Mouse (Mus musculus) induced T-regulatory cell, adult 2 months (primary cell): ENCODE measurements around the gene 1500011B03Rik.

Experiments
- DNase-seq: peaks from one replicate; pipeline ENCODE4 v3.0.0-alpha.2; 2012; ENCODE audit warnings: low read depth

The 1500011B03Rik gene

DNA sequence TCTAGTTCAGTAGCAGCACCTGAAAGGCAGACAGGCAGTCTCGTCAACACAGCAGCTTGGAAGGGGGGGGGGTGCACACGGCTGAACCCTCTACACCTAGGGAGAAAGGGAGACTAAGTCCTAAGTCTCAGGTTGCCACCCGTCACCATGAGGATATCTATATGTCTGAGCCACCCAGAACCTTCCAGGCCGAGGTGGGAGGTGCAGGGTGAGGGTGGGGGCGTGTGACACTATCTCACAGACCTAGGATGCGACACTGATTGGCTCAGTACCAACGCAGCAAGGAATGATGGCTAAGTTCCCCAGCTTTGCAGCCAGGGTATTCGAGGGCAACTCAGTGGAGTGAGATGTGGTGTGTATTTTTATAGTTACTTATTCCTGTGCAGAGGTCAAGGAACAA is 14.9 kb downstream of the 1500011B03Rik start:
- DNase-seq: no peak

DNA sequence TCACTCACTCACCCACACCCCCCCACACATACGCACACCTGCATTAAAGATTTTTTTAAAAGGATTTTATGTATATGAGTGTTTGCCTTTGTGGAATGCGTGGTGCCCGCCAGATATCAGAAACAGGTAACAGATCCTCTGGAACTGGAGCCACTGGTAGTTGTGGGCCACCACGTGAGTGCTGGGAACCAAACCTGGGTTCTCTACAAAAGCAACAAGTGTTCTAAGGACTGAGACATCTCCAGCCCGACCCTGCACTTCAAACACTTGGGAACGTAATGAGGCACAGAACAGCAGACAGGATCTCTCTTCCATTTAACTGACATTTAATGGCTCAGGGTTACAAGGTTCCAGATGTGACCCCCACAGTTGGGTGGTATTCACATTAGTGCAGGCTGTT is 15.4 kb downstream of the 1500011B03Rik start:
- no peak for DNase-seq

DNA sequence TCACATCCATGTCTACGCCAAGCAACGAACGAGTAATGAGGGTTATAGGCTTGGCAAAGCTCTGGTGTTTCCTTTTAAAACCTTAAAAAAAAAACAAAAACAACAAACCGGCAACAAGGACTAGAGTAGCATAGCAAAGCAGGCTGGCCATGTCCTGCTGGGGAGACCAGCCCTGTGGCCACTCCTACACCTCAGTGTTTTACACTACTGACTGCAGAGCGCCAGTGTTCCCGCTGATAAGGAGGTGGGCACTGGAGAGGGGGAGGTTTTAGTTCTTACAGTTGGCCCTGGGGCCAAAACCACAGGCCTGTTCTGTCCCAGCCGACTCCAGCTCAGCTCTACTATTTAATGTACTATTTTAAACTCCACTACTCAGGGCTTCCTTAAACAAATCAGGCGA is 15.8 kb downstream of the 1500011B03Rik start:
- DNase-seq: no peak

DNA sequence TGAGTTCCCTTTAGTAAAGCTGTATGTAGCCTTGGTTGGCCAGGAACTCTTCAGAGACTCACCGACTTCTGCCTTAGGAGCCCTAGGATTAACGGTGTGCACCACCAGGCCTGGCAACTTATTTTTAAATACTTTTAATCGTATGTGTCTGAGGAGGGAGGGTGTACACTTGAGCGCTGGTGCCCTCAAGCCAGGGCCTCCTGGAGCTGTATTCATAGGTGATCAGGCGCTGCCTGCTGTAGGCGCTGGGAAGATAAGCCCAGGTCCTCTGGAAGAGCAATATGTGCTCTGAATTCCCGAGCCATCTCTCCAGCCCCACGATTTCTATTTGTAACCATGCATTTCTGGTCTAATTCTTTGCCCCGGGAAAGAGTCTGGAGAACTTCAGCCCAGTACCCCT is 16.2 kb downstream of the 1500011B03Rik start:
- DNase-seq: no peak

DNA sequence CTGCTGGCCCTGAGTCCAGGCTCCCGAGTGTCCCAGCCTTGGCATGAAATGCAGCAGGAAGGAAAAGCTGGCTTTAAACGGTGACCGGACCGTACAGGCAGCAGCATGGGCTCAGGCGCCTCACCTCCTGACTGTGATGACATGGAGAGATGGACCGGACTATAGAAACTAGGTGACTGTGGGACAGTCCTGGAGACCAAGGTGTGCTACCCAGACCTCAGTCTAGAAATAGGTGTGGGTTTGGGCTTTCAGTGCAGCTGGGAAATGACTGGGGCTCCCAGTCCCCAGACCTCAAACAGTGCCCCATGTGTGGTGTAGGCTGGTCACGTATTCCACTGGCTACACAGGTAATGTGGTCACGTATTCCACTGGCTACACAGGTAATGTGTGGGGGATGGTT is 16.6 kb downstream of the 1500011B03Rik start:
- no peak for DNase-seq

DNA sequence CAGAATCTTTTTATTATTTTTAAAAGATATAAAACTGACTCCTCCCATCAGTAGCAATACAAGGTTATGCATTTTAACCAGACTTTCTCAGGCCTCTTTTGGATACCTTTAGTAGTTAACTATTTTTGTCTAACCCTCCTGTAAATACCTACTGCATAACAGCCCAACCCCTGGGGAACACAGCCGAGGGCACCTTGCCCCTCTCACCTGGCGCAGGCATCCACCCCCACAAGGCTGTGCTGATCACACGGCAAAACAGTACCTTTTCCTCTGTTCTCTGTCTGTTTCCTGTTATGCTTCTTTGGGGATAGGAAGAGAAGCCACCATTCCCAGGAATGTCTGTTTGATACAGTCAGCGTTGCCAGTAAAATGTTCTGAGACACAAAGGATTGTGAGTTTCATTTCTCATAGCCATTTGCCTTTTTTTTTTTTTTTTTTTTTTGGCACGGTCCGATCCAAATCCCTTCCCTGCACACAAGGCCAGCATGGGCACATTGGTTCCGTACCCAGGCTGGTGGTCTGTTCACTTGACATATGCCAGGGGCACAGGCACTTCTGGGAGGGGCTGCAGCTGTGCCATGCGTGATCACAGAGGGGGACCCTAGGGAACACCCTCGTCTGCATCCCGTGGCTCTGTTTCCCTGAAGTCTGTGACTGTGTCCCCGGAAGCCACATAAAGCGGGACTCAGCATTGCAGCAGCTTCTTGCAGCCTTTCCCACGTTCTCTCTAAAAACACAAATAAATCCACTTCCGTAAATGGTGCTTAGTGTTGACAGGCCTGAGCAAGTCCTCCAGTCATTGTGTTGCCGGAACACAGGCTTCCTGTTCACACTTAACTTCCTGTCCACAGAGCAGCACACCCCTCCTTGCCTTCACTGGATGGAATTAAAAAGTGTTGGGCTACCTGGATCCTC is 17.6 kb downstream of the 1500011B03Rik start:
- peak; percentile 78 for DNase-seq

DNA sequence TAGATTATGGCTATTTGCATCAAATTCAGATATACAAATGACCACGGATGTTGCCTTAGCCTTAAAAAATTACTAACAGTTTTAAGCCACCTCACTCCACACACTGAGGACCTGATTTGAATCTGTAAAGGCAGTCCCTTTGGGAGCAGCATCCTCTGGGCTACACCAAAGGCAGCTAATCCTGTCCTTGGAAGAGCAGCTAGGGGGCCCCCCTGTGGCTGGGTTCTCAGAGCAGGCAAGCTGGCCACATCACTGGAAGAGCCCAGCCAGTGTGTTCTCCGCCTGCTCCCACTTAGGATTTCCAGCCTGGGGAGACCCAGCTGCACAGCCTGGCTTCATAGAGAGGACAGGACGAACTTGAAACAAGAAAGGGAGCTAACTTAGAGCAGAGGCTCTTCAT is 18.3 kb downstream of the 1500011B03Rik start:
- peak; percentile 32 for DNase-seq

DNA sequence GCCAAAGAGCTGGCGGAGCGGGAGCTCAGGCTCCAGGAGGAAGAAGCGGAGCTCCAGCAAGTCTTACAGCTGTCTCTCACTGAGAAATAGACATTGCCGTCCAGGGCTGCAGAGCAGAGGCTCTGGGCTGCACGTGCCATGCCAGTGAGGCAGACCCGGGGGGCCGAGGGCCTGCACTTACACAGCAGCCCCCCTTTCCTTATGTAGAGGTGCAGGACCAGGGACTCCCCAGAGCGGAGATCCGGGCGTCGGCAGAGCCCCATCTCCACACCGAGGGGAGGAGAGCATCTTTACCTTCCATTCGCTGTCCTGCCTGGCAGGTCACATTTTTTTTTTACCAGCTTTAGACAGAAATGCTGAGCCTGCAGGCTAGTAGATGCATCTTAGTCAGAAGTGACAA is 18.9 kb downstream of the 1500011B03Rik start:
- no peak for DNase-seq

DNA sequence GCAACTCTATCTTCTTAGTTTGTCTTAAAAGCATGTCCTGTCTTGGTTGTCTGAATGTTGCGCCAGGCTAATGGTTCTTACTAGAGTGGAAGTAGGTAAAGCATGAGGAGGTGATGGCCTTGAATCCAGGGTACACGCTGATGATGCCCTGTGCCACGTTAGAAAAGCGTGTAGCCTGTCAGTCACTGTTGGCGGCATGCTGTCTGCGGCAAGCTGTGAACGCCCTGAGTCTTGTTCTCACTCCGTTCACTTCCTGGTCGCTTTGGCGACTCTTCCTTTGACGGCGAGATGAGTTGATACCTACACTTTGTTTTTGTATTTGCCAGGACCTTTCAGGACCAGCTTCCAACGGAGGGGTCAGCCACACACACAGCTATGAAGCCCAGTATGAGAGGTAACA is 20.0 kb downstream of the 1500011B03Rik start:
- no peak for DNase-seq

DNA sequence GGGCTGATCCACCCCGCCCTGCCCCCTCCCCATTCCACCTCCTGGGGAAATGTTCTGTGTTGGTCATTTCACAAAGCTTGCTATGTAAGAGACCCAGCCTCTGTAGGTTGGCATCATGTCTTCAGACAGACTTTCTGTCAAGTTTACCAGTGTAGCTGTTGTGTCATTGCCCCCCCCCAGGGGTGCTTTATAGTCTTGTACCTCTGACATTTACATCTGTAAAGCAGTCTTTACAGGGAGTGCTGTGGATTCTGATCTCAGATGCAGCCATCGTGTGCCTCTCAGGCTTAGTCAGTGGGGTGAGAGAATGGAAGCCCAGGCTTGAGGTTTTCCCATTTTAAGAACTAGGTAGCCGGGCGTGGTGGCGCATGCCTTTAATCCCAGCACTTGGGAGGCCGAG is 21.4 kb downstream of the 1500011B03Rik start:
- no peak for DNase-seq

DNA sequence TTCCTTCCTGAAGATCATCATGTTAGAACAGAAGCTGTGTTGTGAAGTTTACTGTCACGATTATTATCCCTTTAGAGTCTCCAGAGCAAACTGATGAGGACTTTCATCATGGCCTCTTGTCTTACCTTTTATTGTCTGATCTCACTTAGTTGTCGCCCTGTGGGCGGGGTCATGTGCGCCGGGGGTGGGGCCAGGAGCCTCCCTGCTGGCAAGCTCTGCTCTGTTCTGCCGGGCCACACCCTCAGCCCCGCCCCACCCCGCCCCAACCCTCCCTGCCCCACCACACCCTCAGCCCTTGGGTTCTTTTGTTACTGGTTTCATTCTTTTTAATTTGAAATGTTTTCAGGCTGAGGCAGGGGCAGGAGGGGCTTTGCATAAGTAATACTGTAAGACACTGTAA is 22.2 kb downstream of the 1500011B03Rik start:
- peak; percentile 74 for DNase-seq

DNA sequence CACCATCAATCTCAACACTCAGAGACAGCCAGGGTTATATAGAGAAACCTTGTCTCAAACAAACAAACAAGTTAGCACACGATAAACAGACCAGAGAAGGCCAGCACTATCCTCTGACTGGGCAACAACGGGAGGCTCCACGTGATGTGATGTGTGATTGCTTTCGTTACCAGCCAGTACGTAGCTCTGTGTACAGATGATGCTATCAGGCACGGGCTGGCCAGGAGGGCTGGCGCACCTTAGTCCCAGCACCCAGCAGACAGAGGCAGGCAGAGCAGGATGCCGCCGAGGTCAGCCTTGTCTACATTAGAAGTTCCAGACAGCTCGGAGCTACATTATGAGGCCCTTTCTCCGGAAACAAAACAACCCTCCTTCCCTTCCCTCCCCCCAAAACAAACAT is 23.4 kb downstream of the 1500011B03Rik start:
- no peak for DNase-seq

DNA sequence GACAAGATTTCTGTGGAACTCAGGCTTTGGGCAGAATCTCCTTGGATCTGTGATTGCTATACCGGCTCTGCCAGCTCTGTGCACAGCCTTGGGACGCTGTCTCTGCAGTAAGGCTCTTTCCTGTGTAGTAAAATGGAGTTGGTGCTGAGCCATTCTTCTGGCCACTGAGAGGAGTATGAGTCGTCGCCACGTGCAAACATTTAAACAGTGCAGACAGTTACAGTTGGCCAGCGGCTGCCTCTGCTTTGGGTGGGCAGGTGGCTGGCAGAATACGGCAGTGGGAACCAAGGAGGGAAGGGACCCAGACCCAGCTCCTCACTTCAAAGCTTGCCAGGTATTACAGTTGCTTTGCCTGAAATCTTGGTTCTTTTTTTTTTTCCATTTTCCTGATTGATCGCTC is 26.0 kb downstream of the 1500011B03Rik start:
- DNase-seq: no peak

DNA sequence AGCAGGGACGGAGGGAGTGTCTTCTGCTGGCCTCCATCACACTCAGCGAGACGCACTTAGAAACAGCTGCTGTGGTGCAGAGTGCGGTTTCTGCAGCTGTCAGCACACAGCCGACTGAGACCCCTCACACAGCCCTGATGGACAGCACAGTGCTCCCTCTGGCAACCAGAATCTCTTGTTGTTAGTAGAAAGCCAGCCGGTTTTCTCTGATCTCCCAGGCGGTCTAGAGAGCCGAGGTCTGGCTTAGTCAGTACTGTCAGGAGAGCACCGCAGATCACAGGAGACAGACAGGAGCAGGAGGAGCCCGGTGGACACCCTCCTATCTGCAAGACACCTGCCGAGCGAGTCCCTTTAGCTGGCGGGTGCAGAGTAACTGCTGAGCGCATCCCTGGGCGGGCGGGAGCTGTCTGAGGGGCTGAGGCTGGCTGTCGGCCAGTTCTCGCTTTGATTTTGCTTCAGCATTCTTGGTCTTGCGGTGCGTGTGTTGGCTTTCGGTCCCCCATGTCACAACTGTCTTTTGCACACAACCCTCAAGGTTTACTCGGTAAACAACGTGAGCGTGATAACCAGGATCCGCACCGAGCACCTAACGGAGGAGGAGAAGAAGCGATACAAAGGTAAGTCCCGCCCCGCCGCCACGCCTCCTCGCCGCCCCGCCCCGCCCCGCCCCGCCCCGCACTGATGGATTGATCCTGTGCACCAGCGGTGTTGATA is 26.8 kb downstream of the 1500011B03Rik start:
- DNase-seq: no peak

DNA sequence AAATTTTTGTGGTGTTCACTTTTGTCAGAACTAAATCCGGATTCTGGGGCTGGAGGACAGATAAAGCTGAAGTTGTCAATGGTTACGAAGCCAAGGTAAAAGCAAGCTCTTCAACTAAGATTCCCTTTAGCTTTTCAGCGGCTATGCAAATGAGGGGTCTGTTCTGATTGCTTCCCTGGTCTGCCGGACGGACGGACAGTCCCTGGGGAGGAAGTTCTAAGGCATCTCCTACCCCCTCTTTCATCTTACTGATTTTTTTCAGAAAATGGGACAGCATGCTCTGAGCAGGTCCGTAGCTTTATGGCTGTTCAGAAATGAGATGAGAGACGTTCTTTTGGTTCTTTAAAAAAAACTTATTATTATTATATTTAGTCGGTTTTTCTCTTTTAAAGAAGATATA is 27.6 kb downstream of the 1500011B03Rik start:
- no peak for DNase-seq

DNA sequence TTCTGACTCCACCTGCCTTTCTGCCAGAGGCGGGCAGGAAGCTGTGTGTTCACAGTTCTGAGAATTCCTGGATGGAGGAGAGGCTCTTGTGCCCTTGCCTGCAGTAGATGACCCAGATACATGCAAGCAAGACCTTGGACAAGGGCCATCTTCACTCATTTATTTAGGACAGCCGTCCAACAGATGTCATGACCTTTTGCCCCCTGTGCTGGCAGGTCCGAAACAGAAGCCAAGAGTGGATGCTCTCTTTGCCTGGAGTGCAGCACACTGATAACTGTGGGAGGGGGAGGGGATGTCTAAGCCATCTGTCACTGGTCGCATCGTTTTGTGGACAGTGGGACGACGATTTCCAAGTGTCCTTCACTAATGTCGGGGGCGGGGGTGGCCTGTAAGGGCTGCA is 28.0 kb downstream of the 1500011B03Rik start:
- no peak for DNase-seq

DNA sequence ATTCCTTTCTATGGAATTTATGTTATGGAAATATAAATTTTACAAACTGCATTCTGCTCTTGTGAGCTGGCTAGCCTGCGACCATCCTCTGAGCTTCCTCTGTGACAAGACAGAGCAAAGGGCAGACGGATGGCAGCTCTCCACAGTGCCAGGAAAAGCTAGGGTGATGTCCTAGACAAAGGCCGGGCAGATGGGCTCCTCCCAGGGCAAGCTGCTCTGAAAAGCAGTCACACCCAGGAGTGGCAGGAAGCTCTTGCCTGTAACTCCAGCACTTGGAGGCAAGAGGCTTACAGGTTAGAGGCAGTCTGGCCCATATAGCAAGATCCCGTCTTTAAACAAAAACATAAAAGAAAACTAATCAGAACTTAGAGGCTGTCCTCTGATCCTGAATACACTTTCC is 28.7 kb downstream of the 1500011B03Rik start:
- no peak for DNase-seq

DNA sequence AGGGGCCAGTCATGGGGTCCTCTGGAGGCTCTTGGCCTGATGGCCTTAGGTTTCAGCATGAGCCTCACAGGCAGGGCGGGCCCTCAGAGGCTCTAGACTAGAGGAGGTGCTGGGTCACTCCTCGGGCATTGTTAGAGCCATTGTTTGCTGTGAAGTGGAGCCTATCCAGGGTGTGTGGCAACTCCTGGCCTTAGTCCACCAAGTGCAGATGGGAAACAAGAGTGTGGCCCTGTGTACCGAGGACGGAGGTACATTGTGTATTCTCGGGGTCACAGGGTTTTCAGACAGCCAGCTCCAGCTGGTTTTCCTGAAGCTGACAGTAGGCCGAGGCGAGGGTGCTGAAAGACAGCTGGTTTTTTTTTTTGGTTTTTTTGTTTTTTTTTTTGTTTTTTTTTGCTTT is 30.0 kb downstream of the 1500011B03Rik start:
- no peak for DNase-seq

DNA sequence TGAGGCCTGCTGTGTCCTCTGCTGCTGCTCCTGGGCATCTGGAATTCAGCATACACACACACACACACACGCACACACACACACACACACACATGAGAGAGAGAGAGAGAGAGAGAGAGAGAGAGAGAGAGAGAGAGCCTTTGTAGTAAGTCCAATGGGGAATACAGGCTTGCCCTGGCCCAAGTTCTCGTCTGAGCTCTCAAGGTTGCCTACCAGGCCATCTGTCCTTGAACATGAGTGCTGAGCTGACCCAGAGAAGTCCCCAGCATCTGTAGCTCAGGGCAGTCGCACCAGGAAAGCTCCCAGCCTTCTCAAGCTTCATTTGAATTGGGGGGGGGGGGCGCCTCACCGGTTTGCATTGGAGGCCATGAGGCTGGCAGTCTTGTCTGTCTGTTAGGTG is 38.1 kb downstream of the 1500011B03Rik start:
- DNase-seq: no peak

DNA sequence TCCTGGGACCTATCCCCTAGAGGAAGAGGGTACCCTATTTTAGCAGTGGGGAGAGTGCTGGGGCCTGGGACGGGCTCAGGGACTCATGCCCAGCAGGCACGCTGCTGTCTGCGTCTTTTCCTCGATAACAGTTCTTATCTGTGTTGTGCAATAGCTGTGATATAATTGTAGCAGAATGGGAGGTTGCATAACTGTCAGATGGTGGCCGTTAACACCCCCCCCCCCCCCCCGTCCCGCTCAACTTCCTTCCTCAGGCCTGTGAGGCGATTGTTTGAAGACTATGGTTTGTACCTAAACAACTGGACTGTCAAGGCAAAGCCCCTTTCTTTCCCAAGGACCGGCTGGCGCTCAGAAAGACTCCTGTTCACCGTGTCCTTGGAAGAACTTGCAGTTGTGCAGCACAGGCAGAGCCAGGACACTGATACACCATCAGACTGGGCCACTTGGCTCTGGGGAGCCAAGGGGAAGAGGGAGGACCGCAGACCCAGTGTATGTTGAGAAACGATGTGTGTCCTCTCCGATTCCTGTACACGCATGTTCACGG is 38.6 kb downstream of the 1500011B03Rik start:
- DNase-seq: peak; percentile 41

DNA sequence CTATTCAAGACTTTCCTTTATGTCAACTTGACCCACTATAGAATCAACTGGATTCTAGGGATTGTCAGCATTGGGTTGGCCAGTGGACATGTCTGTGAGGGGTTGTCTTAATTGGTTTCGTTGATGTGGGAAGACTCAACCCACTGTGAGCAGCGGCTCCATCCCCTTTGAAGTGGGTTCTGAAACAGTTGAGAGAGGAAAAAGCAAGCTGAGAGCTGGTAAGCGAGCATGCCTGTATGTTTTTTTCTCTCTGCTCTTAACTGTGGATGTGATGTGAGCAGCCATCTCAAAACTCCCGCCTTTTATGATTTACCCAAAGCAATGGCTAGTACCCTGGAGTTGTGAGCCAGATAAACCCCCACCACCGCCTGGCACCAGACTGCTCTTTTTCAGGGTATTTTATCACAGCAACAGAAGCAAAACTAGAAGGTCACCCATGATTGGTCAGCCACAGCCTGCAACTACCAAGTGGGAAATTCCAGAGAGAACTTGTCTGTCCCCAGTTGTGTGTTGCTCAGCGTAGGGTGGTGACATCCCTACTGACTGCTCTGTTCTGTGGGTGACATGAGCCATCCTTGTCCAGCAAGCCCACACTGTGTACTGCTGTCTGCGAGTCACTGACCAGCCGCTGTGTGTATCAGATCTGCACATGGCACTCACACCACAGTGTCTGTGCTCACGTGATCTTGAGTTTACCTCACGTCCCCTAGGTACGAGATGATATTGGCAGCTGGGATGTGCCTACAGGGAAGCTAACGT is 39.7 kb downstream of the 1500011B03Rik start:
- peak; percentile 61 for DNase-seq

DNA sequence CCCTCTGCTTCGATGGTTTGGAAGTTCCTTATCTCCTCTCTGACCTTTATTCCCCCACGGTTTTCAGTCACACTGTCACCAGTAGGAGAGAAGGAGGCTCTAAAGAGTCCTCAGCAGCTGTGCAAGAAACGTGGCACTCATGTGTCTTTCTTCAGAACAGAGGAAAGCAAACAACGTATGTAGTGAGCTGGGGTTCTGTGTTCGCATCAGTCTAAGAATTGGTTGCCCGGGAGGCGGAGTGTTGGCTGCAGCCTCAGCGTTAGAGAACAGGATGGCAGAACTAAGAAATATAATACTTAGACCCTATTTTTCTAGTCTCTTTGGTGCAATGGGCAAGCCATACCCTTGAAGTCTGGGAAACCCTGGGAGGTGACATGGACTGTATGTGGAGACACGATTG is 40.3 kb downstream of the 1500011B03Rik start:
- DNase-seq: no peak
